Mouse (Mus musculus): ENCODE measurements around the gene Catsperd. TPM values are rescaled to one million over a fixed set of nuclear protein-coding genes. Genes with fewer than 3 reads are reported as not detected.
A peak's percentile ranks its signal among the peaks of the same experiment; 100 is the strongest.
"Not testable (repeated sequence)": the region's sequence is repeated elsewhere in the genome, so short reads cannot be mapped to it uniquely, and the experiment has no call there.

Catsperd gene
- total RNA-seq, 2 experiments from 2014 or later: 0.17 to 0.20 TPM

GRCm38 (mm10) chr17:56613236-56613844, 14.6 kb upstream of the Catsperd start, which contains the start of gene Rpl36:
Rpl36 (plus strand) TSS chr17:56613416.
- peak; percentile 98 for DNase-seq

GRCm38 (mm10) chr17:56613893-56614292, 14.1 kb upstream of the Catsperd start:
- peak; percentile 50 for DNase-seq

- peak; percentile 43 for DNase-seq
These were observed 13.4 kb upstream of the Catsperd start for GRCm38 (mm10) chr17:56614391-56615135.

- no peak for DNase-seq
These were observed 12.7 kb upstream of the Catsperd start for GRCm38 (mm10) chr17:56615136-56615784.

- no peak for DNase-seq
These were observed 12.2 kb upstream of the Catsperd start for GRCm38 (mm10) chr17:56615792-56616191.

GRCm38 (mm10) chr17:56616725-56617124, 11.2 kb upstream of the Catsperd start:
- no peak for DNase-seq

- no peak for DNase-seq
These were observed 10.3 kb upstream of the Catsperd start for GRCm38 (mm10) chr17:56617628-56618027.

GRCm38 (mm10) chr17:56625495-56625894, 2.4 kb upstream of the Catsperd start:
- no peak for DNase-seq

GRCm38 (mm10) chr17:56626260-56626659, 1.7 kb upstream of the Catsperd start:
- DNase-seq: no peak

GRCm38 (mm10) chr17:56626754-56627470, 1.0 kb upstream of the Catsperd start, which contains the start of gene Lonp1:
Lonp1 (minus strand) TSS chr17:56626887.
- DNase-seq: peak; percentile 96

GRCm38 (mm10) chr17:56629800-56630781, 2.1 kb downstream of the Catsperd start:
- DNase-seq: not testable (repeated sequence)

GRCm38 (mm10) chr17:56631807-56632206, 3.9 kb downstream of the Catsperd start:
- DNase-seq: no peak

- DNase-seq: no peak
These were observed 6.1 kb downstream of the Catsperd start for GRCm38 (mm10) chr17:56634023-56634422.

- DNase-seq: no peak
These were observed 15.3 kb downstream of the Catsperd start for GRCm38 (mm10) chr17:56643237-56643636.

- DNase-seq: no peak
These were observed 19.6 kb downstream of the Catsperd start for GRCm38 (mm10) chr17:56647546-56647945.

GRCm38 (mm10) chr17:56651801-56652200, 23.9 kb downstream of the Catsperd start:
- no peak for DNase-seq

- no peak for DNase-seq
These were observed 26.8 kb downstream of the Catsperd start for GRCm38 (mm10) chr17:56654771-56655170.

- DNase-seq: no peak
These were observed 27.4 kb downstream of the Catsperd start for GRCm38 (mm10) chr17:56655311-56655710.

GRCm38 (mm10) chr17:56656171-56656570, 28.2 kb downstream of the Catsperd start:
- no peak for DNase-seq

GRCm38 (mm10) chr17:56663659-56664058, 35.7 kb downstream of the Catsperd start:
- DNase-seq: no peak

- DNase-seq: no peak
These were observed 36.4 kb downstream of the Catsperd start for GRCm38 (mm10) chr17:56664333-56664732.
